Mouse (Mus musculus) E14TG2a.4 (cell line): Measurements from ENCODE around the gene Clcn6.

ENCODE experiments used
- CTCF ChIP-seq: conservative IDR thresholded peaks from 2 replicates; pipeline ENCODE4 v1.5.1; 2014; ENCODE audit warnings: low read length
- NANOG ChIP-seq: IDR thresholded peaks from 2 replicates; pipeline ENCODE4 v1.6.1; 2014; ENCODE audit warnings: borderline replicate concordance, low read length, mixed read lengths
- POU5F1 ChIP-seq: IDR thresholded peaks from 2 replicates; pipeline ENCODE4 v1.6.1; 2014; ENCODE audit warnings: low read length, borderline replicate concordance

DNA sequence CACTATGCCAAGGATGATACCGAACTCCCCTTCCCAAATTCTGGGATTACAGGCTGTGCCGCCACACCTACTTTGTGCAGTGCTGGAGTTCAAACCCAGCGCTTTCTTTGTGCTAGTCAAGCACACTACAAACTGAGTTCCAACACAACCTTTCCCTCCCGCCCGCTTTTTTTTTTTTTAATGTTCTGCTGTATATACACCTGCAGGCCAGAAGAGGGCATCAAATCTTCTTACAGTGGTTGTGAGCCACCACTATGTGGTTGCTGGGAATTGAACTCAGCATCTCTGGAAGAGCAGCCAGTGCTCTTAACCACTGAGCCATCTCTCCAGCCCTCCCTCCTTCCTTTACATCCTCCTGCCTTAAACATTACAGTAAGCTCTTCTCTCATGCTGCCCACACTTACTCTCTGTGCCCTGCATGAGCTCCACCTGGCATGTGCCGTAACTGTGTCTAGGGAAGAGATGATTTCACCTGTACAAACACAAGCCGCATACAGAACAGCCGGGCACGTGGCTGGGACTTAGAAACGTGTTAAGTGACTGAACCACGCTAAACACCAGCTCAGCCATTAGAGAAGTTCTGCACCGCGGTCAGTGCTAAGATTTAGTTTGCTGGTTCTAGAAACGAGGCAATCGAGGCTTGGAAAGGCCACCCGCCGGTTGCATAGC lies 36.0 kb upstream of the Clcn6 start:
- peak; percentile 39 for TF ChIP-seq CTCF
- no peak for TF ChIP-seq NANOG
- no peak for TF ChIP-seq POU5F1
